Mouse (Mus musculus) urinary bladder, postnatal 36 days (tissue): ENCODE results near the gene Ckap2l.

Source experiments
- DNase-seq, 2 experiments: peaks; one replicate each; pipeline ENCODE4 v3.0.0; 2022; ENCODE audit warnings: low spot score in 2 of 2, mixed read lengths in 1 of 2

Gene Ckap2l

DNA sequence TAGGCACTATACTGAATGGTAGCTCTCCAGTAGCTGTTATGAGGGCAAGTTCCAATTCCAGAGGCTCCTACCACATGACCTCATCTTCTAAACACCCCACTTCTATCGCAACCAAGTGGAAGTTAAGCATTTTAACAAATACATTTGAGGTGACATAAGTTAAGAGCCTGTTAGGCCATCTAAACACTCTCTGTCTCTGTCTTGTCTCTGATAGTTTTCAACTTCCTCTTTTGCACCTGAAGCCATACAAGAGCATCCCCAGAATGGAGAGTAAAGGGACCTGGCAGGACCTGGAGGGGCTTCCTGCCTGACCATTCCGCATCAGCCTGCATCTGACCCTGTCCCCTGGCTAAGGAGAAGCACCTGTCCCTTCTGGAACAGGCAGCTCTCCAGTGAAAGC, 62.3 kb downstream of the Ckap2l start:
- no peak for DNase-seq

DNA sequence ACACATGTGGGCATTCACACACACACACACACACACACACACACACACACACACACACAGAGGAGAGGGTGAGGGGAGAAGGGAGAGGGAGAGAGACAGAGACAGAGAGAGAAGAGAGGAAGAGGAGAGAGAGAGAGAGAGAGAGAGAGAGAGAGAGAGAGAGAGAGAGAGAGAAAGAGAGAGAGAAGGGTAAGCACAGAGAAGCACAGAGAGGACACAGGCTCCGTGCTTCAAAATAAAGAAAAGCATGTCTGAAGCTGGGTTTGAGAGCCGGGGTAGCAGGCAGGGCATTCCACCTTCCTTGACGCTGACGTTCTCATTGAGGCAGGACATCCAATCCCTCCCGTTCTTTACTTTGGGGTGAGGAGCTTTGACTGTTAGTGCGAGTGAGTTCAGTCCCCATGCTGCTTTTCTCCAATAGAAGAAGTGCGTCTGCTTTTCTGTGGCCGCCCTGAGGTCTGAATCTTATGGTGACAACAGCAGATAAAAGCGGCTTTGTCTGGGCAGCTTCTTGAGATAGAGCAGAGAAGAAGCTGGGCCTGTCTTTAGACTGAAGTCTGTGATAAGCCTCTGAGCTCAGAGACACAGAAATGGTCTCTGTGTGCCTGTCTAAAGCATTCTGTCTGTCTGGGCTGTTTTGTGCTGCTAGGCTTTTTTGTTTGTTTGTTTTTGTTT, 63.1 kb downstream of the Ckap2l start:
- DNase-seq: no peak

DNA sequence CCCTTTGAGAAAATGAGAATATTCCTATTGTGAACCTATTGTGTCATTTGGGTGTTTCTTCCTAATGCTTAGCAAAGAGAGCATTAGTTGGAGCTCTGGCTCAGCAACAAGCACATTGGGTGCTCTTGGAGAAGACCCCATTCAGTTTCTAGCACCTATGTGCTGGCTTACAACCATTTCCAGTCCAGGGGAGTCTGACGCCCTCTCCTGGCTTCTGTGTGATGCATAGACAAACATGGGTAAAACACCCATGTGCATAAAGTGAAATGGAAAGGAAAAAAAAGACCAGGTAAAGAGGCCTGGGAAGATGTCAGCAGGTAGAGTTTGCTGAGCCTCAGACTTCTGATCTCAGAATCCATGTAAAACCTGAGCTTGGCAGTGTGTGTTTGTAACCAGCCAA, 63.8 kb downstream of the Ckap2l start:
- DNase-seq: no peak

DNA sequence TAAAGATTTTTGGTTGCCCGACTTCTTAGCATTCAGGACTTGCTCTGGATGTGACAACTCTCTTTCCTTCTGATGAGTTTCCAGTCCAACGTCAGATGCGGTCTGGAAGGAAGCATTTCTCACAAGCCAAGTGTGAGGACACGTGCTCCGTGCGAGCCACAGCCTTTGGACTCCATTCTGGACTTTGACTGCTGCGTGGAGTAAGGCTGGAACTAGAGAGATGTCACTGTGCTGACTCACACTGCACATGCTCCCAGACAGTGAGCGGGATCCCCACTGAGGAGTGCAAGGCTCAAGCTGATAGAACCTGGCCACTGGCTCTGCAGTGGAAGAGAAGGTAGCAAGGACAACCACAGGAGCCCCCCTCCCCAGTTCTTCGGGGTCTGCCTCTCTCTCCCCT, 64.5 kb downstream of the Ckap2l start:
- no peak for DNase-seq

DNA sequence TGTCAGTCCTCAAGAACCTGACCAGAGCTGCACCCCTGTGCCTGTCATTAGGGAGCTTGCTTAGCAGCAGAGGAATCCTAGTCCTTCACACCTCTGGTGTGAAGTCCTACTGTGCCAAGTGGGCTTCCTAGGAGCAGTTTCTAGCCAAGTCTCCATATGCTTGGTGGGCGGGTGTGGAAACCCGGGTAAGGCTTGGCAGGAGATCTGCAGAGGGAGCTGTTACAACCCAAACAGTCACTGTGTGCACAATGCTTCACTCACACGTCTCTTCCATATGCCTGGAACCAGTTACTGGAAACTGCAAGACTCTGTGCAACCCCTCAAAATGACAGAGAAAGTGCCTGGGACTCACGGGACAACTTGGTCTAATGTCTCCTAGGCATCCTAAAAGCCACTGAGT, 65.0 kb downstream of the Ckap2l start:
- DNase-seq: no peak

DNA sequence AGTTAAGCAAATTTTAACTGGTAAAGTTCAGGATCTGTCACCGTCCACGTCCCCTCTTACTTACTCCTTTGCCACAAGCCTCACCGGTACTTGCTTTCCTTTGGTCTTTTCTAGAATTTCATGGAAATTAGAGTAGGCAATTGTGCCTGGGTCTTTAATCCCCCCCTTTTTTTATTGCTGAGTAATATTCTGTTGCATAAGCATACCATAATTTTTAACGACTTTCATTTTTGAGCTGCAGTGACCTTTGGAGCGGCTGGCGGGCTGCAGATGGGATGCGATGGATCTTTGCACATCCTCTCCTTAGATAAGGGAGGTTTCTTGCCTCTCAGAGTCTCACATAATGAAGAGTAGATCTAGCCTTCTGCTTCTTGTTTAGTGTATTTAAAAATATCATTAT, 67.7 kb downstream of the Ckap2l start:
- DNase-seq: no peak

DNA sequence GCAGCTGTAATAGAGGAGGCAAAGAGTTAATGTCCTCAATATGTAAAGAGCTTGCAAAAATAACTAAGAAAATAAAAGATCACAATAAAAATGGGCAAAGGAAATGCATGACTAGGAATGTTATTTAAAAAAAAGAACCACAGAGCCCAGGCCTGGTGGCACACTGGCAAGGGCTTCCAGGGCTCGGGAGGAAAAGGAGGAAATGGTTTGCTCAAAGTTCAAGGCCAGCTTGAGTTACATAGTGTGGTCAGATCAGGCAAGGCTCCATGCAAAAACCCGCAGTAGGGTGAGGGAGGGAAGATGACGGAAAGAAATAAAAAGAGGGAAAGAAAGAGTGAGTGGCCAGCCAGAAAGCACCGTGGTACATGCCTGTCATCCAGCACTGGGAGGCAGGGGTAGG, 68.4 kb downstream of the Ckap2l start:
- no peak for DNase-seq

DNA sequence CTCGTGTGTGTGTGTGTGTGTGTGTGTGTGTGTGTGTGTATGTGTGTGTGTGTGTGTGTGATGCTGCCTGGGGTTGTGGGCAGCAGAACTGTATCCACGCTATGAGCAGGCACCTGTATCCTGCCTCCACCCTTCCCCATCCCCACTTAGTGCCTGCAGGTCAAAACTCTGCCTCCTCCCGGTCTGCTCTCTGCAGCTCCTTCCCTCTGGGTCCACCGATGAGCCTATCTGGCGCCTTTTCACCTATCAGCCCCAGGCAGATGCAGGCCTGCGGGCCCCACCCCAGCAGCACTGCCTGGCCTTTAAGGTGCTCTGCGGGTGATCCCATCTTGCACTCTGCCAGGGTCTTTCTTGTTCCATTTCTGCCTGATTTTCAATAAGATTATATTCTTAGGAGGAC, 69.3 kb downstream of the Ckap2l start:
- no peak for DNase-seq

DNA sequence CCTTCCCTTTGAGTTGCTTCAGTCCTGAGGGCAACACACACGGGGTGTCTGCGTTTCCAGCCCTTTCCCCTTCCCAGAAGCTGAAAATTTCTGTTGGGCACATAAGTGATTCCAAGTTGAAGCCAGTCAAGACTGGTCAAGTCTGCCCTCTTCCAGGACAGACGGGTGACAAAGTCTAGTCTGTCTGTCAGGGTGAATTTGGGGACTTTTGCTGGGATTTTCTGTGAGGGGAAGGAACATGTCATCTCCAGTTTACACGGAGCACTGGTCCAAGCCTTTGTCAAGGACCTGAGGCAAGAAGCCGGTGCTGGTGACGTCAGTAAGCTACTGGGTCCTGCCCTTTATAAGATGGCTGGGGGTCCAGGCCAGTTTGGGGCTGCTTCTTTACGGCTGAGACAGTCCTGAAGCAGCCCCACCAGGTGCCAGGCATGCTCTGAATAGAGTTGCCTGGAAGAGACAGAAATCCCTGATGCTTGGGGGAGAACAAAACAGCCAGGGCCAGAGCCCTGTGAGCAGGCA, 69.9 kb downstream of the Ckap2l start:
- DNase-seq: no peak

DNA sequence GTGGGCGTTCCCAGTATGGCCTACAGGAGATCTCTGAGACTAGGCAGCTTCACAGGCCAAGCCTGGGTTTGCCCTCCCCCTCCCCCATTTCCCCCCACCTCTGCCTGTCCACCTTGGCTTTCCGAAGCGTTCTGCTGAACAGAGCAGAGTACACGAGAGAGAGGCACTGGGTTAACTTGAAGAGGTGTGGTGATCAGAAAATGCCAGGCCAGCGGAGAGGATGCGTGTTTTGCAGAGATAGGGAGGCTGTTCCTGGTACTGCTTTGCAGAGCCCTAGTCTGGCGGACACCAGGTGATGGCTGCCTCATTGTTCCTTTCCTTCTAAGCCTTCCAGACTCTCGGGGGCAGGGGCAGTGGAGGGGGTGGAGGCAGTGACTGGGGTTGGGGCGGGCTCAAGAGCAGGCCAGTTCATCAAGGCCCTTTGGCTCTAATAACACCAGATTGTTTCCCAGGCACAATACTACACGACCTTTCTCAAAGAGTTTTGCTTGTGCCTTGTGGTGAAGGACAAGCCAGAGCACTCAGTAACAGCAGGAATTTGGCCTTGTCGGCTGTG, 70.6 kb downstream of the Ckap2l start:
- DNase-seq: no peak

DNA sequence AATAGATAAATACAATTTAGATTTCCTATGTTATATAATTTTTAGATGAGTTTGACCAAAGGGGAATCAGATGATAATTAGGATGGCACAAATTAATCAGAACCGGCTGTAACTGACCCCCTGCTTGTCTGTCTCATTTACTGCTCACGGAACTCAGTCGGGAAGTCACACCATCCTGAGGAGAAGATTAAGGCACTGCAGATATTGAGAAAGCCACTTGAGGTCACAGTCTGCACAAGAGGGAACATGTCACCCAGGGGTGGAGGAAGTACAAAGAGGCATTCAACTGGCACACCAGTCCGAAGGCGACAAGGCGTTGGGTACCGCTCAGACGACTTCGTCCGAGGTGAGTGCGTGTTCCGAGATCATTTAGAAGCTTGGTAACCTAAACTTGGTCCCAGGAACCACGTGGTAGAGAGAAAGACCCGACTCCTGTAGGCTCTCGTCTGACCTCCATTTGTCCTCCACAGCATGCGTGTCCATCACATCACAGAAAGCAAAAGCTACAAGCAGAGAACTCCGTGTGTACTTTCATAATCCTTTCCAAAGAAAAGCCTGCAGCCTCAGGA, 71.7 kb downstream of the Ckap2l start:
- no peak for DNase-seq

DNA sequence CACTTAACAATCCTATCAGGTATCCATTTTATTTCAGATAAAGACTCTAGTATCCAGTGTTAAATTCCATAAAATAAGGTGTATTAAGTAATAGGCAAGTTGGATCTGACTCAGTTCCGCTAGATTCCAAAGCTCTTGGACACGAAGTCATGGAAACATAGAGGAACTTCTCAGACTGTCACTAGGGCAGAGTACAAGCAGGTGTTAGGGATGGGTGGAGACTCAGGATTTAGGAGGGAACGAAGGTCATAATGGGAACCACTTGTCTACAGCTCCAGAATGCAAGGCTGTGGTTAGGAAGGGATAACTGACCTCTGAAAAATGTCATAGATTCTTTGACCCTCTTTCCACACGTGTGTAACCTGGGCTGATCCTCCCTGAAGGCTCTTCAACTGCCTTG, 72.8 kb downstream of the Ckap2l start:
- no peak for DNase-seq

DNA sequence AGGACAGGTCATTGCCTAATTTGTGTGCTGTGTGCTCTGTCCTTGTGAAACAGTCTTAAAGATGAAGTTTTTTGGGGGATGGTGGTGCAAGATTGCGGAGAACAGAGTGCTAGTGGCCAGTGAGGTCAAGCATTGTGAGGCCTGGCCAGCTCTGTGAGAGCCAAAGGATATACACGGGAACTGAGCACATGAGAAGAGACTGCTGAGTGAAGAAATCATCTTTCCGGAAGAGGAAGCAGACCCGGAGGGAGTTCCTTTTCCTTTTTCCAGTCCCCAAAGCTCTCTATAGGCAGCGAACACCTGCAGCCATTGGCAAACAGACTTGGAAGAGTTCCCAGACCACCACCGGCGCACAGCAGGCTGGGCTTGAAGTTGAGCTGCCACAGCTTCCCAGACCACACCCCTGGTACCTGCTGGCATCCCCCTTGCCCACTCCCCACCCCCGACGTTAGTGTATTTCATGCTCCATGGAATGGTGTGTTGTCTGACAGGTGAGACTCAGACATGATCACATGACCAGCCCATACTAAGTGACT, 75.8 kb downstream of the Ckap2l start:
- no peak for DNase-seq

DNA sequence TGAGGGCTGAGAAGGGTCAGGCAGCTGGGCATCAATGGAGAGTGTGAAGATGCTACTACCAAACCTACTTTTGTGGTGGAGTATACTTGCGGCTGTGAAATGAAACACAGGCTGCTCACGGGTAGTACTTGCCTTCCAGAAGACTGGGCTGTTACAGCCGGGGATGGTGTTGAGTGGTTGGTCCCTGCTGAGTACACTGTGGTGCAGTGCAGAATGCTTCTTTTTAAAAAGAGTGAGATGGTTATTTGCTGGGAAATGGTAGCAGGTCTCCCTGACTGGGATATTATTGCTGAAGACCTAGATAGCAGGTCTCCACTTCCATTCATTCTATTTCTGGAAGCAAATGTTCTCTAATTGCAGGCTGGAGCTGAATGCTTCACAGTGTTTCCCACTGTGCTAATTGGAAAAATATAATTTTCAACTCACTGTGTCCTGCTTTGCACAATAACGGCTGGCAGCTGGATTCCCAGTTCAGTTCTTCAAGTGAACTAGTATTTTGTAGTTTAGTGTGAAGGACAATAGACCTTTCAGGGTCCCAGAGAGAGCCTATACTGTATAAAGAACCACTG, 78.4 kb downstream of the Ckap2l start:
- no peak for DNase-seq
